7 mouse cellular contexts compared by ENCODE assay signal in the genomic region with DNA sequence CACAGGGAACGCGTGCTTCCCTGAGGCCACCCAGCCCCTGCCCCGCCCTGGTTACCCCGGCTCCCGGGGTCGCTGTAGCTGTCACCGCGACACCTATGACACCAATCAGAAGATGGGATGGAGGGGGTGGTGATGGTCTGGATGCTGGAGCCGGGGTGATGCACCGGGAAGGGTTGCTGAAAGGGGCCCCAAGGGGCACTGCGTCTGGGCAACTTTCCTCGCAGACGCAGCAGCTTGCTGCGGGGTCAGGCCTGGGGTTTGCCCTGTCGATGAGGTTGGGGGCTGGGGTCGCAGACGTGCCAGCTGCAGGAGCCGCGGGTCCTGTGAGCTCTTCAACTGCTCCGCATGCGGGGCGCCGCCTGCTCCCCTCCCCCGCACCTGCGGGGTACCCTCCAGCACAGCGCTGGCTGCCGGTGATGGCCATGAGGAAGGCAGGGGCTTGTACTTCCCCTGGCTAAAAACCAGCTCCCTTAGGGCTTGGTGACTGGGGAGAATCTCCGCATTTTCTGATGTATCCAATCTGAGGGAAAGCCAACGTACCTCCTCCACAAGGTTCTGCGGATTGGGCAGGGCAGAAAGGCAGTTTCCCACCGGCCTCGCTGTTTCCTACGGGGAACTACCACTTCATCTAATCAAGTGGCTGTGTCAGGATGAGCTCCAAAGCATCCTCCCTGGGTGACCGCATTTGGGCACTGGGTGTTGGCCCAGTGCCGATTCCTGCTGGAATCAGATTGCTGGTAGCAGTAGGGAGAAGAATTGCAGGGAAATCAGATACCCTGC. TPM values are rescaled to one million over a fixed set of nuclear protein-coding genes. Genes with fewer than 3 reads are reported as not detected.
DNase-seq lines count a peak whose midpoint lies in the region; ATAC-seq lines count a peak whose summit lies in the region.

No protein-coding gene starts in this region.

- peak; percentile 0 for DNase-seq in ovary, postnatal 14 days (ENCODE audit: low spot score)
- DNase-seq in ovary, adult 18-20 months (ENCODE audit: low spot score): no peak
- DNase-seq in cerebellum, postnatal 10 days: peak; percentile 89 to 92
- peak; percentile 63 to 72 for DNase-seq in frontal cortex, postnatal 36 days (ENCODE audit: low spot score in 2 of 2)
- DNase-seq in layer of hippocampus, postnatal 36 days: peak; percentile 61 to 70
- peak; percentile 49 for DNase-seq in neural tube, embryonic 10.5 days (ENCODE audit: extremely low spot score, low spot score)

- ATAC-seq in erythroid progenitor cell, adult 5-6 weeks (replicated peaks; ENCODE audit: low FRiP score, poor library complexity, severe bottlenecking): no peak

RNA-seq across cellular contexts. Expression of gene Cntn1, which starts 0.6 kb away (rescaled TPM):
- total RNA-seq in layer of hippocampus, postnatal 36 days (2021): 100 to 1,000 TPM; 308 to 321 TPM
- total RNA-seq in erythroid progenitor cell, adult 5-6 weeks (2015; ENCODE audit: low replicate concordance): not detected in 2 replicates
- not detected in 2 replicates for total RNA-seq in erythroid progenitor cell, adult 5-6 weeks (2017; ENCODE audit: low replicate concordance)

Comparison
In these comparisons a context has a peak if more than half of its experiments do, and no peak if none do; other contexts are left out.
1. RNA of gene Cntn1, which starts 0.6 kb away (total RNA-seq): 308 to 321 TPM in layer of hippocampus, postnatal 36 days; not detected in erythroid progenitor cell, adult 5-6 weeks; every median in the first group is over 100 times any median in the second.